Mouse (Mus musculus) embryonic facial prominence, embryonic 12.5 days (tissue): ENCODE data around the gene Nt5c2. TPM values are rescaled to one million over a fixed set of nuclear protein-coding genes. Genes with fewer than 3 reads are reported as not detected.

Experiments used
- ATAC-seq: fragments of 200-750 bp; cut with Nextera tagmentation; 2 replicates; pipeline ENCODE4 v1.8.0; 2017; ENCODE audit not compliant: insufficient number of reproducible peaks, insufficient read depth, low FRiP score, low TSS enrichment
- H3K27ac ChIP-seq: fragments of 300-500 bp; sonication (generic); 2 replicates; pipeline ENCODE4 v1.5.1; 2016; ENCODE audit warnings: mild to moderate bottlenecking
- H3K27me3 ChIP-seq: fragments of 300-500 bp; sonication (generic); 2 replicates; pipeline ENCODE4 v1.6.1; 2016; ENCODE audit warnings: mild to moderate bottlenecking, moderate library complexity
- H3K36me3 ChIP-seq: fragments of 300-500 bp; sonication (generic); 2 replicates; pipeline ENCODE4 v1.6.1; 2016; ENCODE audit warnings: mild to moderate bottlenecking
- H3K4me1 ChIP-seq: fragments of 300-500 bp; sonication (generic); 2 replicates; pipeline ENCODE4 v1.6.1; 2016
- H3K4me2 ChIP-seq: fragments of 300-500 bp; sonication (generic); replicated peaks from 2 replicates; pipeline ENCODE4 v1.6.1; 2016; ENCODE audit warnings: mild to moderate bottlenecking, moderate library complexity
- H3K4me3 ChIP-seq: fragments of 300-500 bp; sonication (generic); 2 replicates; pipeline ENCODE4 v1.5.1; 2016; ENCODE audit warnings: mild to moderate bottlenecking
- H3K9ac ChIP-seq: fragments of 300-500 bp; sonication (generic); 2 replicates; pipeline ENCODE4 v1.6.1; 2016; ENCODE audit warnings: mild to moderate bottlenecking, moderate library complexity
- H3K9me3 ChIP-seq: fragments of 300-500 bp; sonication (generic); 2 replicates; pipeline ENCODE4 v1.6.1; 2016; ENCODE audit warnings: mild to moderate bottlenecking, moderate library complexity
- WGBS: fragments of 180-500 bp; shearing (Covaris S2); methylation state at CpG from one replicate; pipeline ENCODE4 v1.1.7; 2016; 5-methylcytosine and 5-hydroxymethylcytosine counted together
- polyA plus RNA-seq: library from polyadenylated mRNA; unstranded; fragments of >200 nt; fragmentation: Nextera tagmentation; extraction: Ambion mirVana; gene quantifications from 2 replicates; pipeline ENCODE4 v1.2.1, GENCODE M21; 2016

The Nt5c2 gene
- polyA plus RNA-seq, 1 experiment from 2014 or later = 75.2 TPM

GRCm38 (mm10) chr19:46873924-46874323 lies 141.0 kb downstream of the Nt5c2 start:
- no peak overlapping the region for H3K9ac ChIP-seq

GRCm38 (mm10) chr19:46871651-46872050 lies 143.3 kb downstream of the Nt5c2 start:
- no peak overlapping the region for H3K9ac ChIP-seq
- no peak overlapping the region for H3K4me2 ChIP-seq
- no peaks in the 10 kb centered on the region for H3K27me3 ChIP-seq
- no peaks in the 10 kb centered on the region for H3K9me3 ChIP-seq
- H3K4me1 ChIP-seq = peaks cover 8% of the 10 kb centered on the region
- WGBS = 76% methylated on average over 7 of the region's 7 CpGs
- H3K4me3 ChIP-seq = no peak overlapping the region
- no peak overlapping the region for H3K27ac ChIP-seq
- H3K36me3 ChIP-seq = no peaks in the 10 kb centered on the region
- no peak for ATAC-seq

More at GRCm38 (mm10) chr19:46873924-46874323, 141.0 kb downstream of the Nt5c2 start:
- H3K27me3 ChIP-seq = no peaks in the 10 kb centered on the region
- H3K9me3 ChIP-seq = no peaks in the 10 kb centered on the region
- H3K27ac ChIP-seq = no peak overlapping the region
- no peak for ATAC-seq
- H3K4me2 ChIP-seq = no peak overlapping the region
- no peak overlapping the region for H3K4me3 ChIP-seq
- H3K4me1 ChIP-seq = peaks cover 6% of the 10 kb centered on the region
- H3K36me3 ChIP-seq = no peaks in the 10 kb centered on the region
- 78% methylated on average over 3 of the region's 3 CpGs for WGBS

DNA sequence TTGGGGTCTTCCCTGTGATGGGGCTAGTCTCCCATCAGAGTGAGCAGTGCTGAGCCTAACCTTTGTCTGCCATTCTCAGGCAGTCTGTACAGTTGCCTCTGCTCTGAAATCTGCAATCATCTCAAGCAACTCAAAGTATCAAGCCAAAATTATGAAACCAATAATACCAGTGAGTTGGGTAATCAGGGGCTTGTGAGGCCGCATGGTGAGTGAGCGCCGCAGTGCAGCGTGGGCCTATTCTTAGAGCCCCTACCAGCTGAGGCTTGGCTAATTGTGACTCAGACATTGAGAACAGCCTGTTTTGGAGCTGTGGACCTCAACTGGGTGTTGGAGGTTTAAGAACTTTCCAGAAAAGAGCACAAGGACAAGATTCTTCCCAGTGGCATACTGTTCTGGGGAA lies 143.9 kb downstream of the Nt5c2 start:
- 91% methylated on average over 4 of the region's 4 CpGs for WGBS
- Histone ChIP-seq H3K27me3 (no peaks in the 10 kb centered on the region), H3K9me3 (no peaks in the 10 kb centered on the region), H3K4me3 (no peak overlapping the region), H3K27ac (no peak overlapping the region), H3K4me1 (peaks cover 8% of the 10 kb centered on the region), H3K4me2 (no peak overlapping the region), H3K36me3 (no peaks in the 10 kb centered on the region), H3K9ac (no peak overlapping the region)
- ATAC-seq = no peak

DNA sequence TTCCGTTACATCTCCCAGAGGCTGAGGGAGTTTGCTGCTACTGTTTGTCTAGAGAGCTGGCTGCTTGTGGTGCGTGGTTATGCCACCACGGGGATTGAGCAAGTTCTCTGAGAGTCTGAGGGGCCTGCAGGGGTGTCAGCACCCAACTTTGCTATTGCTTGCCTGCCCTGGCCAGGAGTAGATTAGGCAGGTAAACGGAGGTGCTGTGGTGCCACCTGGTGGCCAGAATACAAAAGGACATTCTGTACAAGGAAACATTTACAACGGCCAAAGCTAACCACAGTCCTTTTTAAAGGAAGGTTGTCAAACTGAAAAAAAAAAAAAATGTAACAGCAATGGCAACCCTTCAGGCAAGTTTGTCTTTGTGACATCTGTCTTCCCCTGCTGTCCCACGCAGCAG lies 145.4 kb downstream of the Nt5c2 start:
- H3K9me3 ChIP-seq = no peaks in the 10 kb centered on the region
- no peaks in the 10 kb centered on the region for H3K27me3 ChIP-seq
- ATAC-seq = no peak
- no peaks in the 10 kb centered on the region for H3K36me3 ChIP-seq
- 0 out of 2 replicates have a peak overlapping the region, but pooled peaks have one; percentile 15 for H3K4me2 ChIP-seq
- H3K4me1 ChIP-seq = peaks cover 14% of the 10 kb centered on the region
- no peak overlapping the region for H3K4me3 ChIP-seq
- WGBS = 13% methylated on average over 6 of the region's 6 CpGs
- H3K9ac ChIP-seq = no peak overlapping the region
- no peak overlapping the region for H3K27ac ChIP-seq

- 57% methylated on average over 11 of the region's 11 CpGs for WGBS
- no peak overlapping the region for H3K9ac ChIP-seq
- no peaks in the 10 kb centered on the region for H3K36me3 ChIP-seq
- no peak overlapping the region for H3K27ac ChIP-seq
- H3K27me3 ChIP-seq = no peaks in the 10 kb centered on the region
- no peaks in the 10 kb centered on the region for H3K9me3 ChIP-seq
- 0 out of 2 replicates have a peak overlapping the region, but pooled peaks have one; percentile 15 for H3K4me2 ChIP-seq
- no peak for ATAC-seq
- peaks cover 14% of the 10 kb centered on the region for H3K4me1 ChIP-seq
- H3K4me3 ChIP-seq = no peak overlapping the region
These were observed 145.9 kb downstream of the Nt5c2 start for GRCm38 (mm10) chr19:46869049-46869448.

DNA sequence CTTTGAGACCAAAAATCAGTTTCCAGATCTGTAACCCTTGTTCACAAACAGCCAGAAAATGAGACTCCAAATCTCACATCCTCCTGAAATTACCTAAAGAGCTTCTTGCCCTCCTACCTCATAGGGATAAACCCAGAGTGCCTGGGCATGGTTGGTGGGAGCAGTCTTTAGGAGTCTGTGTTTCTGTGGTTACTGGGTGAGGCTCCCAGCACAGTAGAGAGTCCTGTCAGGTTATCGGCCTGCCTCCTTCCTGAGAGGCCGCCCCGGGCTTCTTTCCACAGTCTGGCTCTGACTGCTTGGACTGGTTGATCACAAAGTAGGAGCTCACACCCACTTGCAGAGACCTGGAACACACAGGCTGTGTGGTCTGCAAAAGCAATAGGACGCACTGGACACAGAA lies 149.6 kb downstream of the Nt5c2 start:
- no peak overlapping the region for H3K27ac ChIP-seq
- H3K4me2 ChIP-seq = no peak overlapping the region
- peaks cover 14% of the 10 kb centered on the region for H3K4me1 ChIP-seq
- 85% methylated on average over 4 of the region's 4 CpGs for WGBS
- ATAC-seq = no peak
- H3K9ac ChIP-seq = no peak overlapping the region
- no peaks in the 10 kb centered on the region for H3K27me3 ChIP-seq
- no peak overlapping the region for H3K4me3 ChIP-seq
- H3K9me3 ChIP-seq = no peaks in the 10 kb centered on the region
- H3K36me3 ChIP-seq = no peaks in the 10 kb centered on the region

DNA sequence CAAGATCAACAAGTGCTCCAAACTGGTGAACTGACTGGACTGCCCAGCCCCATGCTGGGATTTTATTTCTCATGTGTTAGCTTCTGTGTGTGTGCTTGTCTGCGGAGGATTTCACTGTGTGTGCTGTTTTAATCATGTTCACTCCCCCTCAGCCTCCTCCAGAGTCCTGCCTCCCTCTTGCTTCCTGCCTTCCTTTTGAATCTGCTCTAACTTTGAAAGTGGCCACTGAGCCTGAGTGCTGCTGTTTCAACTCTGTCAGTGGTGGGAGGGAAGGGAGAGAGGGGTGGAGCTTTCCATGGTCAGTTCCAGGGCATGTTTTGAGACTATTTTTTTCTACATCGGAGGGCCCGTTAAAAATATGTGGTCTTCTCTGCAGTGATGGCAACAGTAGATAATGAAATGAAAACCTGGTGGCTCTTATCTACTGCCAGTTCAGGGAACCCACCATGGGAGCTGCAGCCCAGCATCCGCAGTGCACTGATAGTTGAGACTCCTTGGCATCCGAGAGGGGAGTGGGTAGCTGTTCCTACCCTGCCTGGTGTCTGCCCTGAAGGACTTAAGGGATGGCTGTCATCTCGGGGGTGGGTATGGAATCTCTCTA lies 150.1 kb downstream of the Nt5c2 start:
- H3K4me2 ChIP-seq = no peak overlapping the region
- H3K9me3 ChIP-seq = no peaks in the 10 kb centered on the region
- no peak for ATAC-seq
- H3K9ac ChIP-seq = no peak overlapping the region
- no peaks in the 10 kb centered on the region for H3K36me3 ChIP-seq
- H3K4me3 ChIP-seq = no peak overlapping the region
- 59% methylated on average over 6 of the region's 6 CpGs for WGBS
- H3K27ac ChIP-seq = 0 out of 2 replicates have a peak overlapping the region, but pooled peaks have one; percentile 24
- H3K4me1 ChIP-seq = peaks cover 14% of the 10 kb centered on the region
- no peaks in the 10 kb centered on the region for H3K27me3 ChIP-seq

- ATAC-seq = no peak
- Histone ChIP-seq H3K9me3 (no peaks in the 10 kb centered on the region), H3K4me2 (no peak overlapping the region), H3K9ac (no peak overlapping the region), H3K4me1 (peaks cover 10% of the 10 kb centered on the region; the same call in 1 of the 2 replicates), H3K36me3 (no peaks in the 10 kb centered on the region), H3K27ac (no peak overlapping the region), H3K27me3 (no peaks in the 10 kb centered on the region), H3K4me3 (no peak overlapping the region)
- WGBS = 55% methylated on average over 6 of the region's 6 CpGs
These were observed 150.9 kb downstream of the Nt5c2 start for GRCm38 (mm10) chr19:46864079-46864478.

DNA sequence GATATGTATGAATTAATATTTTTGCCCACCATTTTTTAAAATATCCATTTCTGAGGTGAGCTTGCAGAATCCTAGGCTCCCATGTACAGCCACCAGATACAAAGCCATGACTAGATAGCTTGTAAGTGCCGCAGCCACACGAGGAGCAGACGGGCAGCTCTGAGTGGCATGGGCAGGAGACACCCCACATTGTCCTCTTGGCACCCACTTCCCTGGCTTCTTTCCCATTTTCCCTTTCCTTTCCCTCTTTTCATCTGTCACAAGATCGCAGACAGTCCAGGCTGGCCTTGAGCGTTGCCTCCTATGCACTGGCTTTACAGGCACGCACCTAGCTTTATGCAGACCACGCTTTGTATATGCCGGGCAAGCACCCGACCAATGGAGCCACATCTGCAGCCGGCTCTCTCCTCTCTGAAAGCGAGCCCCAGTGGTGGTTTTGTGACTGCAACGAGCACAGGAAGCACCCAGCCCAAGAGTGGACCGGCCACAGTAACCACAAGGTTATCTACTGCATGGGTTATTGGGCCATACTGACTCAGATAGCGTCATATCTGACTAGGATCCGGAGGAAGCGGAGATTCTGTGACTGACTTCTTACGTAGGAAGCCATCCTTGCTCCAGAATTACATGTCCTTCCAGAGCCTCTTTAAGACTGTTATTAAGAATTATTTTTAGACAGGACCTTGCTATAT lies 151.6 kb downstream of the Nt5c2 start:
- WGBS = 86% methylated on average over 17 of the region's 17 CpGs
- Histone ChIP-seq H3K4me3 (no peak overlapping the region), H3K27ac (no peak overlapping the region)

DNA sequence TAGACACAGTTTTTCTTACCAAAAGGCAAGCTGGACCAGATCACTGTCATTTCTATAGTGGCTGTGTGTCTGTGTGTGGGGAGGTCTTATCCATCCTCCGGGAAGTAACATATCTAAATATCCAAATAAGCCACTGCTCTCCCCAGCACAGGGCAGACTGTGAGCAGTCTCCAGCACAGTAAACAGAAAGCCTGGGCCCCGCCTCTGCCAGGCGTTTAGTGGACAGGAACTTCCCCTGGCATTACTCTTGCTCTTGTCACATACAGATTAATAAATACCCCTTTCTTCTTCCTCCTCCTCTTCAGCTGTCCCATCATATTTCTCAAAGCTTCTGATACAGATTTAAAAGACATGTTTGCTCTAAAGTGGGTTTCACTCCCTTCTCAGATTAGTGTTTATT lies 152.4 kb downstream of the Nt5c2 start:
- no peak overlapping the region for H3K9ac ChIP-seq
- 52% methylated on average over 3 of the region's 3 CpGs for WGBS
- H3K27ac ChIP-seq = no peak overlapping the region
- no peaks in the 10 kb centered on the region for H3K9me3 ChIP-seq
- no peaks in the 10 kb centered on the region for H3K27me3 ChIP-seq
- no peak overlapping the region for H3K4me2 ChIP-seq
- H3K36me3 ChIP-seq = no peaks in the 10 kb centered on the region
- peaks cover 6% of the 10 kb centered on the region; the same call in 1 of the 2 replicates for H3K4me1 ChIP-seq
- ATAC-seq = no peak
- H3K4me3 ChIP-seq = no peak overlapping the region

More for the DNA sequence above, 151.6 kb downstream of the Nt5c2 start:
- Histone ChIP-seq H3K4me1 (peaks cover 6% of the 10 kb centered on the region; the same call in 1 of the 2 replicates), H3K4me2 (no peak overlapping the region), H3K27me3 (no peaks in the 10 kb centered on the region), H3K9ac (no peak overlapping the region), H3K9me3 (no peaks in the 10 kb centered on the region), H3K36me3 (no peaks in the 10 kb centered on the region)
- no peak for ATAC-seq

DNA sequence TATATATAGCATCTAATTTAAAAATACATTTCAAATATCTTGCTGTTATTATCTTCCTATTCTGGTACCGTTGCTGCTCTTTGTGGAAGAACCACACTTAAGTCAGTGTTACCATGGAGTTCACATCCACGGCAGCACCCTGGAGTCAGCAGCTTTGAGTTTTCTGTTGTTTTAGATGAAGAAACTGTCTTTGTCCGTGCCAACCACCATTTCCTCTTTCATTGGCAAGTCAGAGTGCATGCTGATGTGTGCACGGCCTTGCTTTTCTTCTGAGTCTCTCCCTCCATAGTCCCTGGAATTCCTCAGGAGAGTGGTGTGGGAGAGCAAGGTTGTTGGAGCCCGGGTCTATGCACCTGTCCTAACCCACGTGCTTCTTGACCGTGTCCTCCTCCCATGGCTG lies 156.8 kb downstream of the Nt5c2 start:
- no peak for ATAC-seq
- Histone ChIP-seq H3K4me1 (peaks cover 10% of the 10 kb centered on the region), H3K27ac (no peak overlapping the region), H3K36me3 (no peaks in the 10 kb centered on the region), H3K4me2 (no peak overlapping the region), H3K4me3 (no peak overlapping the region), H3K9ac (no peak overlapping the region), H3K27me3 (no peaks in the 10 kb centered on the region), H3K9me3 (no peaks in the 10 kb centered on the region)
- 84% methylated on average over 7 of the region's 7 CpGs for WGBS

DNA sequence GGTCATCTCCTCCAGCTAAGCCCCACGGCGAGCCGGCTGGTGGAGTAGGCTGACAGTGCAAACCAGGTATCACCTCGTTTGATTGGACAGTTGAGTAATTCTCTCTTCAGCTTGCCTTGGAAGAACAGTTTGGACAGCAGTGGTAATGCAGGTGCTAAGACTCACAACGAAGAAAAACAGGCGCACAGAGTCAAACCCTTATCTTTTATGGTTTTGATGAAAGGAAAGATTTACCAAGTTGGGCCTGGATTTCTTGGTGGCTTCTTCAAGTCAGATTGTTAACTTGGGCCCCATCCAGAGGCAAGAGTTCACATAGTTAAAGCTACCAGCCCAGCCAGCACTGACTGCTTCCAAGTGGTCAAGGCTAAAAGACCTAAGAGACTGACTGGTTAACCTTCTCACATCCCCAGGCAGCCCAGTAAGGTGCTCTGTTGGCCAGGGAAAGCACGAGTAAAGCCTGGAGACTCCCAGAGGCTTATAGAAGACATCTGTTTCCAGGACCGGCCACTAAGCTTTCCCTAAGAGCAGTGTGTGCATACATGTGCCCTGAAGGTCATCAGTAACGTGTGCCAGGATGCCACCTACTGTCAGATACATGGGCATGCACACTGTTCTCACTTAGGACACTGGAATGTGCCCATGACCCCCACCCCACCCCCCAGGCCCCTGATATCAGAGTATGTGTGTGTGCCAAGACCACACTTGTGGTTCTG lies 157.5 kb downstream of the Nt5c2 start:
- no peaks in the 10 kb centered on the region for H3K36me3 ChIP-seq
- WGBS = 51% methylated on average over 9 of the region's 9 CpGs
- H3K4me2 ChIP-seq = no peak overlapping the region
- H3K27me3 ChIP-seq = no peaks in the 10 kb centered on the region
- no peak overlapping the region for H3K4me3 ChIP-seq
- H3K9ac ChIP-seq = no peak overlapping the region
- H3K9me3 ChIP-seq = no peaks in the 10 kb centered on the region
- H3K4me1 ChIP-seq = peaks cover 10% of the 10 kb centered on the region
- H3K27ac ChIP-seq = no peak overlapping the region
- no peak for ATAC-seq
